Mouse (Mus musculus) brain, embryonic 14.5 days (tissue): Measurements from ENCODE around the gene Ccar1.

ENCODE experiments used
- CTCF ChIP-seq: fragments of 200-500 bp; IDR thresholded peaks from 2 replicates; pipeline ENCODE4 v1.5.1; 2012; ENCODE audit warnings: inconsistent platforms, mild to moderate bottlenecking, moderate library complexity, borderline replicate concordance; ENCODE audit not compliant: insufficient read depth, insufficient read length; ENCODE audit errors: extremely low read depth
- POLR2A ChIP-seq: fragments of 200-500 bp; IDR thresholded peaks from 2 replicates; pipeline ENCODE4 v1.6.1; 2012; ENCODE audit warnings: mild to moderate bottlenecking, inconsistent platforms, borderline replicate concordance; ENCODE audit not compliant: poor library complexity, insufficient read depth, insufficient read length, severe bottlenecking; ENCODE audit errors: extremely low read depth

- TF ChIP-seq POLR2A, result no peak
- TF ChIP-seq CTCF, result no peak
Measured at GRCm38 (mm10) chr10:62739961-62740737, 51.9 kb downstream of the Ccar1 start.
